Mouse (Mus musculus) embryonic facial prominence, embryonic 13.5 days (tissue): ENCODE data around the gene Cdkal1. TPM values are rescaled to one million over a fixed set of nuclear protein-coding genes. Genes with fewer than 3 reads are reported as not detected.

Experiments
- ATAC-seq: fragments of 200-750 bp; cut with Nextera tagmentation; 2 replicates; pipeline ENCODE4 v1.8.0; 2017; ENCODE audit warnings: low read depth; ENCODE audit not compliant: insufficient number of reproducible peaks, insufficient read depth, low FRiP score, low TSS enrichment
- H3K27ac ChIP-seq: fragments of 300-500 bp; sonication (generic); 2 replicates; pipeline ENCODE4 v1.5.1; 2015; ENCODE audit warnings: moderate library complexity, mild to moderate bottlenecking, inconsistent platforms
- H3K27me3 ChIP-seq: fragments of 300-500 bp; sonication (generic); 2 replicates; pipeline ENCODE4 v1.6.1; 2015; ENCODE audit warnings: mild to moderate bottlenecking, inconsistent platforms
- H3K36me3 ChIP-seq: fragments of 300-500 bp; sonication (generic); 2 replicates; pipeline ENCODE4 v1.6.1; 2015; ENCODE audit warnings: mild to moderate bottlenecking, inconsistent platforms
- H3K4me1 ChIP-seq: fragments of 300-500 bp; sonication (generic); 2 replicates; pipeline ENCODE4 v1.6.1; 2015; ENCODE audit warnings: inconsistent platforms
- H3K4me2 ChIP-seq: fragments of 300-500 bp; sonication (generic); 2 replicates; pipeline ENCODE4 v1.6.1; 2015; ENCODE audit warnings: moderate library complexity, mild to moderate bottlenecking, inconsistent platforms
- H3K4me3 ChIP-seq: fragments of 300-500 bp; sonication (generic); 2 replicates; pipeline ENCODE4 v1.5.1; 2015; ENCODE audit warnings: mild to moderate bottlenecking, inconsistent platforms
- H3K9ac ChIP-seq: fragments of 300-500 bp; sonication (generic); 2 replicates; pipeline ENCODE4 v1.6.1; 2015; ENCODE audit warnings: mild to moderate bottlenecking, inconsistent platforms
- H3K9me3 ChIP-seq: fragments of 300-500 bp; sonication (generic); 2 replicates; pipeline ENCODE4 v1.6.1; 2016; ENCODE audit warnings: inconsistent platforms
- WGBS: fragments of 180-500 bp; shearing (Covaris S2); methylation state at CpG from one replicate; pipeline ENCODE4 v1.1.7; 2015; ENCODE audit warnings: mixed read lengths; 5-methylcytosine and 5-hydroxymethylcytosine counted together
- polyA plus RNA-seq: library from polyadenylated mRNA; unstranded; fragments of >200 nt; fragmentation: Nextera tagmentation; extraction: Ambion mirVana; gene quantifications from 2 replicates; pipeline ENCODE4 v1.2.1, GENCODE M21; 2015

Gene Cdkal1
- polyA plus RNA-seq, 1 experiment from 2014 or later, result 34.0 TPM

- Histone ChIP-seq H3K36me3 (no peaks in the 10 kb centered on the region), H3K4me3 (no peak overlapping the region), H3K27ac (no peak overlapping the region), H3K27me3 (no peaks in the 10 kb centered on the region), H3K9me3 (peaks cover 4% of the 10 kb centered on the region; the same call in 1 of the 2 replicates), H3K4me2 (no peak overlapping the region), H3K4me1 (0 out of 2 replicates have a peak, but pooled peaks cover 9% of the 10 kb centered on the region), H3K9ac (no peak overlapping the region)
- WGBS, result 45% methylated on average over 2 of the region's 2 CpGs
- no peak for ATAC-seq
Measured at GRCm38 (mm10) chr13:29572477-29572876, 283.0 kb downstream of the Cdkal1 start.

- no peak for ATAC-seq
- Histone ChIP-seq H3K4me3 (no peak overlapping the region), H3K9ac (no peak overlapping the region), H3K27ac (0 out of 2 replicates have a peak overlapping the region, but pooled peaks have one; percentile 16), H3K4me1 (peaks cover 9% of the 10 kb centered on the region), H3K27me3 (no peaks in the 10 kb centered on the region), H3K4me2 (no peak overlapping the region), H3K9me3 (no peaks in the 10 kb centered on the region), H3K36me3 (no peaks in the 10 kb centered on the region)
- 20% methylated on average over 5 of the region's 5 CpGs for WGBS
Measured at GRCm38 (mm10) chr13:29565710-29566109, 289.8 kb downstream of the Cdkal1 start.

DNA sequence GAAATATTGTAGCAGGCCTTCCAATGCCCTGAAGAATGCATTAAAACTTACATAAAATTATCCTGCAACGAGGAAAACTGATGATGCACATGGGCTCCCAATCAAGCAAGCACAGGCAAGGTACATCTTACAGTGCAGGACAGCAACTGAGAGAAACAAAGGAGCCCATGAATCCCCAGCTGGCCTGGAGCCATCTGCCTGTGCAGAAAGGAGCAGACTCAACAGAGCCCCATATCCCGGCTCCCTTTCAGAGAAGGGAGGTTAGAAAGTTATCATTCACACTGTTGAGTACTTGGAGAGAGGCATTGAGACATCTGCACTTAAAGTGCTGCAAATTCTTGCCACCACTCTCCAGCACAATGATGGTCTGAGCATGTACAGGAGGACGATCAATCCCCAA, 296.3 kb downstream of the Cdkal1 start:
- Histone ChIP-seq H3K27ac (no peak overlapping the region), H3K4me2 (no peak overlapping the region), H3K27me3 (no peaks in the 10 kb centered on the region), H3K36me3 (no peaks in the 10 kb centered on the region), H3K4me1 (peaks cover 7% of the 10 kb centered on the region), H3K9me3 (no peaks in the 10 kb centered on the region), H3K9ac (no peak overlapping the region), H3K4me3 (no peak overlapping the region)
- 71% methylated on average over 3 of the region's 3 CpGs for WGBS
- ATAC-seq, result no peak

DNA sequence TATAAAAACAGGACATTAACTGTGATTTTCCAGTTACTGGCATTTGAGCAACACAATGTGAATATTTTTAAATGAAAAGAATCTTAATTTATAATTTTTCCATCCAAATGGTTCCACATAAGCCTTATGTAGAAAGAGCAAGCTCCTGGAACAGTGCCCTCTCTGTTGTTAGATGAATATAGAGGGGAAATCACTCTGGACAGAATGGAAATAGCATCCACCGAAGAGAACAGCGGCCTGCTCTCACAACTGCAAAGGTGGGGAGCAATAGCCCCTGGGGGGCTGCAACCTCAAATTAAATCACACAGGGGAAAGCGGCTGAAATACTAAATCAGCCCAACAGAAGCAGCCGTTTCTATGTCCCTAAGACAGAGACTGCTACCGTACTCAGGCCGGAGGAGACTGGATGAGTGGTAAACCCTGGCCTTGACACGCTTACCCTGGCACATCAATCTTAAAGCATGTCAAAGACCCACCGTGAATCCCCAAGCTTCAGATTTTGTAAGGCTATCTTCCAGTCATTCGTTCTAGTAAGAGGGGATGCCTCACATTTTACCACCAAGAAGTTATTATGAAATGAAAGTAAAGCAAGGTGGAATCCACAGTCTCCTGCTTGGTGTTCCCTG, 300.2 kb downstream of the Cdkal1 start:
- peaks cover 14% of the 10 kb centered on the region for H3K4me1 ChIP-seq

DNA sequence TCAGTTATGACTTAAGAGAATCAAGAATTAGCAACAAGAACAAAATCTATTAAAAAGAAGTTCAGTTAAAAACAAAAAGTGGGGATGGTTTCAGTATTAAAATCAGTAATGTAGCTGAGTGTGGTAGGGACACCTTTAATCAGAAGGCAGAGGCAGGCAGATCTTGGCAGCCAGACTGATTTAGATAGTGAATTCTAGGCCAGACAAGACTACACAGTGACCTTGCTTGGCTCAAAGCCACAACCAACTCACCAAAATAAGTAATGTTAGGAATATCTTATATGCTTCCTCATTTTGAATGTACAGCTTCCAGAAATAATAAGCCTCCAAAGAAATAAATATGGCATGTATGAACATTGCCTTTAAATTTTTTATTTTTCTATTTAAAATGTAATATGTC, 301.7 kb downstream of the Cdkal1 start:
- Histone ChIP-seq H3K4me1 (peaks cover 20% of the 10 kb centered on the region), H3K36me3 (no peaks in the 10 kb centered on the region), H3K4me3 (no peak overlapping the region), H3K27me3 (no peaks in the 10 kb centered on the region), H3K9me3 (no peaks in the 10 kb centered on the region), H3K9ac (no peak overlapping the region), H3K4me2 (no peak overlapping the region), H3K27ac (no peak overlapping the region)
- ATAC-seq, result no peak

More for the DNA sequence above, 300.2 kb downstream of the Cdkal1 start:
- Histone ChIP-seq H3K27me3 (no peaks in the 10 kb centered on the region), H3K4me2 (no peak overlapping the region), H3K4me3 (no peak overlapping the region), H3K9me3 (no peaks in the 10 kb centered on the region), H3K9ac (no peak overlapping the region), H3K27ac (no peak overlapping the region), H3K36me3 (no peaks in the 10 kb centered on the region)
- 60% methylated on average over 9 of the region's 9 CpGs for WGBS
- no peak for ATAC-seq

- Histone ChIP-seq H3K36me3 (no peaks in the 10 kb centered on the region), H3K9ac (no peak overlapping the region), H3K27ac (no peak overlapping the region), H3K4me1 (peaks cover 20% of the 10 kb centered on the region), H3K4me2 (no peak overlapping the region), H3K9me3 (no peaks in the 10 kb centered on the region), H3K4me3 (no peak overlapping the region), H3K27me3 (no peaks in the 10 kb centered on the region)
- WGBS, result 83% methylated on average over 5 of the region's 5 CpGs
- ATAC-seq, result no peak
Measured at GRCm38 (mm10) chr13:29552322-29552870, 303.1 kb downstream of the Cdkal1 start.

DNA sequence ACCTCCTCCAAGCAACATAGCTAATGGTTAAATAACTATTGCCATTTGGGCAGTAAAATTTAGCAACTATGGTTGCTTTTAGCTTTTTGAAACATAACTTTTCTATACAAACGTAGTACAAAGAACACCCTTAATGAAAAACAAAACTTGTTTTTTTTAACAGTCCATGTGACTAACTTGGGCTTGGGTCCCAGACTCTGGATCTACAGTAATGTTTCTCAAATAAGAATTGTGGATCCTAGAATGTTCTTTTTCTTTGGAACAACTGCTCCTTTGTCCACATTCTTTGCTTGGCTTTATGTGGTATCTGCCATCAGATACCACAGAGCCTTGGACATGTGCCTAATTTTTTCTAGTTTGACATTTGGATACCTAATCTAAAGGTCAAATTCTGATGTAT, 304.6 kb downstream of the Cdkal1 start:
- ATAC-seq, result no peak
- Histone ChIP-seq H3K9me3 (no peaks in the 10 kb centered on the region), H3K27me3 (no peaks in the 10 kb centered on the region), H3K4me1 (peaks cover 20% of the 10 kb centered on the region), H3K27ac (peak overlapping the region; percentile 62), H3K9ac (no peak overlapping the region), H3K4me3 (no peak overlapping the region), H3K4me2 (no peak overlapping the region), H3K36me3 (no peaks in the 10 kb centered on the region)
- 32% methylated on average over 1 of the region's 1 CpGs for WGBS

DNA sequence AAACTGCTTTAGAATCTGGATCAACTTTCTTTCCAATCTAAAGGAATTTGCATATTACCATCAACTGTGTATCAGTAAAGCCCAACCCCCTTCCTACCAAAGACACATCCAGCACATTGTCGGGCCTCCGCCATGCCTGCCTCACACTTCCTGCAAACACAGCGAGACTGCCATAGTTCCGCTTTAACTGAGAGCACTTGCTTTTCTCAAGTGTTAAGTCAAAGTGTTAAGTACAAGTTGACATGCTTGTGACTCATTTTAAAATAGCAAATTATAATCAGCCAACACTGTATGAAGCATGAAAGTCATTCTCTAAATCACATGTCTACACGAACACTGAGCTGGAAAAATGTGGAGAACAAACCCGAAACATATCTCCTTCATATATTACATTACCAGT, 305.3 kb downstream of the Cdkal1 start:
- Histone ChIP-seq H3K27ac (peak overlapping the region; percentile 62), H3K9me3 (no peaks in the 10 kb centered on the region), H3K4me3 (no peak overlapping the region), H3K36me3 (no peaks in the 10 kb centered on the region), H3K9ac (no peak overlapping the region), H3K4me1 (peaks cover 13% of the 10 kb centered on the region), H3K4me2 (no peak overlapping the region), H3K27me3 (no peaks in the 10 kb centered on the region)
- WGBS, result 80% methylated on average over 6 of the region's 6 CpGs
- no peak for ATAC-seq

DNA sequence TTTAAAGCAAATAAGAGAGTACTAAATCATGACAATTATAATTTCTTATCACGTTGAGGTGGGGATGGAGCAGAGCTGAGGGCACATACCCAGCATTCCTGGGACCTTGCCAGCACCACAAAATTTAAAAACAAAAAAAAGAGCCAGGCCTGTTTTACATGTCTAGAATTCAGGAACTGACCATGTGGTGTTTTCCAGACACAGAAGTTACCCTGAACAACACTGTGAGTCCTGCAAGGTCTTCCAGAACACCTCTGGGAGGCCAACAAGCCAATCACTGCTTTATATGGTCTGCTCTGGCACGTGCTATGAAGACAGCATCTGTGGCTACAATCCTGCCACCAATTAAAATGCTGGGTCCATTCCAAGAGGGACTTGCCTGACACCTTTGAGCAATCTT, 305.7 kb downstream of the Cdkal1 start:
- no peaks in the 10 kb centered on the region for H3K27me3 ChIP-seq
- no peak overlapping the region for H3K27ac ChIP-seq
- no peak overlapping the region for H3K9ac ChIP-seq
- 70% methylated on average over 2 of the region's 2 CpGs for WGBS
- H3K4me1 ChIP-seq, result 0 out of 2 replicates have a peak, but pooled peaks cover 12% of the 10 kb centered on the region
- no peak overlapping the region for H3K4me2 ChIP-seq
- no peak overlapping the region for H3K4me3 ChIP-seq
- H3K36me3 ChIP-seq, result no peaks in the 10 kb centered on the region
- ATAC-seq, result no peak
- H3K9me3 ChIP-seq, result no peaks in the 10 kb centered on the region

- Histone ChIP-seq H3K27me3 (no peaks in the 10 kb centered on the region), H3K9ac (no peak overlapping the region)
- WGBS, result 43% methylated on average over 1 of the region's 1 CpGs
Measured at GRCm38 (mm10) chr13:29537906-29538305, 317.6 kb downstream of the Cdkal1 start.

GRCm38 (mm10) chr13:29533586-29533985, 321.9 kb downstream of the Cdkal1 start:
- no peak overlapping the region for H3K27ac ChIP-seq
- peaks cover 4% of the 10 kb centered on the region; the same call in 1 of the 2 replicates for H3K4me1 ChIP-seq
- H3K36me3 ChIP-seq, result no peaks in the 10 kb centered on the region
- H3K27me3 ChIP-seq, result no peaks in the 10 kb centered on the region
- no peak overlapping the region for H3K4me3 ChIP-seq
- no peak overlapping the region for H3K9ac ChIP-seq
- no peak overlapping the region for H3K4me2 ChIP-seq
- ATAC-seq, result no peak
- WGBS, result 70% methylated on average over 5 of the region's 5 CpGs
- H3K9me3 ChIP-seq, result no peaks in the 10 kb centered on the region

More at GRCm38 (mm10) chr13:29537906-29538305, 317.6 kb downstream of the Cdkal1 start:
- Histone ChIP-seq H3K27ac (no peak overlapping the region), H3K4me1 (peaks cover 4% of the 10 kb centered on the region; the same call in 1 of the 2 replicates), H3K4me3 (no peak overlapping the region), H3K9me3 (no peaks in the 10 kb centered on the region), H3K4me2 (no peak overlapping the region), H3K36me3 (no peaks in the 10 kb centered on the region)
- ATAC-seq, result no peak

DNA sequence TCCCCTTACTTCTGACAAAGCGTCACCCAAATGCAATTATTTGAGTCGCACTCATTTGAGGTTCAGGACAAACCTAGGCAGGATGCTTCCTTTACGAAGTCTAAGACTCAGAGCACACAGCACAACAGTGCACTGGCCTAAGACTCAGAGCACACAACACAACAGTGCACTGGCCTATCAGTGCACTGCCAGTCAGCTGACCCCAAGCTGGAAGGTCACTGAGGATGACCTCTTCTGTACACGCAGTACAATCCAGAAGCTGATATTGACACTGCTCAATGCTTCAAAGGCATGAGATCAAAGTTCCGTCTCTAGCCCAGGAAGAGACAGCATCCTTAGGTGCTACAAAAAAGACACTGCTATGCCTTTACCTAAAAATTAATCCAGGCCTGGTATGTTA, 327.1 kb downstream of the Cdkal1 start:
- Histone ChIP-seq H3K4me2 (no peak overlapping the region), H3K4me1 (no peaks in the 10 kb centered on the region), H3K27me3 (no peaks in the 10 kb centered on the region), H3K4me3 (no peak overlapping the region), H3K9ac (no peak overlapping the region), H3K27ac (no peak overlapping the region), H3K9me3 (no peaks in the 10 kb centered on the region), H3K36me3 (no peaks in the 10 kb centered on the region)
- WGBS, result 86% methylated on average over 5 of the region's 5 CpGs
- ATAC-seq, result no peak
